Mouse (Mus musculus): ENCODE results near the gene Gm973. TPM values are rescaled to one million over a fixed set of nuclear protein-coding genes. Genes with fewer than 3 reads are reported as not detected.

Gene Gm973
- total and polyA plus RNA-seq, 3 experiments: 2.3 to 14.9 (median 7.6) TPM

DNA sequence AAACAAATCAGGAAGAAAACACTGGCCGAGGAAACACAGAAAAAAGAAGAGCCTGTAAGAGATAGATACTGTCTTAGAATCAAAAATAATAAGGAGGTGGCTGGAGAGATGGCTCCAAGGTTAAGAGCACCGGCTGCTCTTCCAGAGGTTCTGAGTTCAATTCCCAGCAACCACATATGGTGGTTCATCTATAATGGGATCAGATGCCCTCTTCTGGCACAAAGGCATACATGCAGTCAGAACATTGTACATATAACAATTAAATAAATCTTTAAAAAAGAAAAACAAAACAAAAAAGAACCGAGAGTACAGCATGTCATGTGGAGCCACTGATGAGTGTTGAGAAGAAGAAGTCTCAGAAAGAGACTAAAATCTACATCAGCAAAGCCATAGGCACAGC is 64.8 kb downstream of the Gm973 start:
- Histone ChIP-seq H3K79me2 (replicated peaks; ENCODE audit: control insufficient read depth, extremely low read depth, insufficient read depth, poor library complexity, severe bottlenecking) (no peaks in the 10 kb centered on the region), H3K36me3 (replicated peaks in 1 of 2; ENCODE audit: control insufficient read depth in 1 of 2, insufficient read depth in 1 of 2, low read length in 1 of 2) (no peaks in the 10 kb centered on the region), H3K4me3 (replicated peaks in 1 of 3; ENCODE audit: low read depth in 2 of 3, low read length in 2 of 3, poor library complexity in 1 of 3) (no peak overlapping the region), H3K4me1 (ENCODE audit: control insufficient read depth in 1 of 2, insufficient read depth in 2 of 2) (peaks cover 7 to 34% of the 10 kb centered on the region in 2 experiments), H3K9ac (ENCODE audit: insufficient read depth, low read depth) (no peak overlapping the region), H3K27ac (ENCODE audit: insufficient read depth, low read depth) (no peak overlapping the region), H3K4me2 (ENCODE audit: insufficient read depth, low read depth, poor library complexity, severe bottlenecking) (no peak overlapping the region), H3K27me3 (replicated peaks) (no peaks in the 10 kb centered on the region), H3K9me3 (replicated peaks; ENCODE audit: low read length) (no peaks in the 10 kb centered on the region)
- dilution Hi-C loops (cut with MboI; ENCODE audit: extremely low pct_ligation_motif_present, extremely low pct_unique_long_range_greater_than_20kb, low sequenced_read_pairs) (no loop called here), in situ Hi-C loops (cut with MboI; ENCODE audit: low pct_ligation_motif_present, low pct_unique_long_range_greater_than_20kb, low sequenced_read_pairs) (no loop called here)
- TF ChIP-seq ZC3H11A (IDR thresholded peaks at IDR 0.05; ENCODE audit: low read depth, low read length): no peak
- no peak for TF ChIP-seq E2F4 (IDR thresholded peaks at IDR 0.05; ENCODE audit: insufficient replicate concordance, low read depth, low read length)
- TF ChIP-seq POLR2A (IDR thresholded peaks at IDR 0.05; ENCODE audit: low read depth, low read length): no peak
- TF ChIP-seq RAD21 (IDR thresholded peaks at IDR 0.05; ENCODE audit: low read depth, low read length): peak; percentile 18
- no peak for TF ChIP-seq CHD2 (IDR thresholded peaks at IDR 0.05; ENCODE audit: low read length)
- no peak for TF ChIP-seq ELF1 (IDR thresholded peaks at IDR 0.05; ENCODE audit: low read depth, low read length)
- no peak for TF ChIP-seq USF1 (IDR thresholded peaks at IDR 0.05; ENCODE audit: low read depth, low read length)
- no peak for TF ChIP-seq CHD1 (IDR thresholded peaks at IDR 0.05; ENCODE audit: low read depth, low read length)
- TF ChIP-seq HCFC1 (IDR thresholded peaks at IDR 0.05; ENCODE audit: low read depth, low read length): no peak
- TF ChIP-seq MAZ (IDR thresholded peaks at IDR 0.05; ENCODE audit: low read depth, low read length): no peak
- no peak for TF ChIP-seq TBP (conservative IDR thresholded peaks at IDR 0.05; ENCODE audit: low read depth, low read length)
- TF ChIP-seq PAX5 (IDR thresholded peaks at IDR 0.05; ENCODE audit: low read length): no peak
- TF ChIP-seq MYC (IDR thresholded peaks at IDR 0.05; ENCODE audit: low read depth, low read length): no peak
- no peak for TF ChIP-seq MXI1 (IDR thresholded peaks at IDR 0.05; ENCODE audit: low read depth, low read length)
- TF ChIP-seq EP300 (IDR thresholded peaks at IDR 0.05; ENCODE audit: low read length): no peak
- peak in 1 of 2 experiments; percentile 41; a peak in 2 of 4 replicates for TF ChIP-seq CTCF (conservative IDR thresholded peaks at IDR 0.05 in 1 of 2, IDR thresholded peaks at IDR 0.05 in 1 of 2; ENCODE audit: low read depth in 2 of 2, low read length in 2 of 2)
- no peak for TF ChIP-seq UBTF (IDR thresholded peaks at IDR 0.05; ENCODE audit: low read depth, low read length)
- TF ChIP-seq SMC3 (IDR thresholded peaks at IDR 0.05; ENCODE audit: low read depth, low read length): peak; percentile 25
- no peak for TF ChIP-seq RCOR1 (conservative IDR thresholded peaks at IDR 0.05; ENCODE audit: low read depth, low read length)
- TF ChIP-seq BHLHE40 (IDR thresholded peaks at IDR 0.05; ENCODE audit: low read depth, low read length): no peak
- no peak for TF ChIP-seq GABPA (IDR thresholded peaks at IDR 0.05; ENCODE audit: insufficient replicate concordance, low read depth, low read length)
- DNase-seq (ENCODE audit: extremely low read depth): no peak

DNA sequence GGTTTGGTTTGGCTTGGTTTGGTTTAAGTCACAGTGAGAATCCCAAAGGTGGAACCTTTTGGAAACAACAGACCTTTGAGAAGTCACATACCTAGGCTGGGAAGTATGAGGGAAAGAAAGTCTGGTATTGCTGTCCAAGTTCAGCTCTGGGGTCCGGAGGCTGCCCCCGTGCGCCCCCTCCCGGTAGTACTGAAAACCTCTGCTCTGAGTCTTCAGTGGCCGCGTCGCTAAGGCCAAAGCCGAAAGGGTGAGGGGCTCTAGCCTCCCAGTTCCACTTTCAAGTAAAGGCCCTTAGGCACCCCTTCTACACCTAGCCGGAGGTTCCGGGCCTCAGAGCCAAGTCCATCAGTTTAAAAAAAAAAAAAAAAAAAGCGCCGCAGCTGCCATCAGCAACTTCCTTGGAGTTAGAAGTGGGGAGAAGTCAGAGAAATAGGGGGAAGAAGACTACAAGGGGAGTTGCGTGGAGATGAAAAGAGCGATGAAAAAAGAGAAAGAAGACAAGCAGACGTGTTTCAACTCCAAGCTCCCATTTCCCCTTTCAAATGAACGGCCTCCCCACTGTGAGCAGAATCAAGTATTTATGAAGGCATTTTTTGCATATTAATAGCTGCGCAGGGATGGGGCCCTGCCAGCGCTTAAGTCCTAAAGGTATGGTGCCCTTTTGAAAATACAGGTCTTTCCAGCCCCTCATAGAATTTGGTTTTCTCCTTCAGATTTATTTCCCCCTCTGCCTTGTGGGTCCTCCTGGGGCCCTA is 68.8 kb downstream of the Gm973 start:
- dilution Hi-C loops (cut with MboI; ENCODE audit: extremely low pct_ligation_motif_present, extremely low pct_unique_long_range_greater_than_20kb, low sequenced_read_pairs) (no loop called here), in situ Hi-C loops (cut with MboI; ENCODE audit: low pct_ligation_motif_present, low pct_unique_long_range_greater_than_20kb, low sequenced_read_pairs) (no loop called here)
- Histone ChIP-seq H3K36me3 (replicated peaks in 1 of 2; ENCODE audit: control insufficient read depth in 1 of 2, insufficient read depth in 1 of 2, low read length in 1 of 2) (no peaks in the 10 kb centered on the region), H3K4me3 (replicated peaks in 1 of 3; ENCODE audit: low read depth in 2 of 3, low read length in 2 of 3, poor library complexity in 1 of 3) (peak overlapping the region in 1 of 3 experiments; percentile 38), H3K27me3 (replicated peaks) (no peaks in the 10 kb centered on the region), H3K9me3 (replicated peaks; ENCODE audit: low read length) (no peaks in the 10 kb centered on the region), H3K27ac (ENCODE audit: insufficient read depth, low read depth) (no peak overlapping the region), H3K79me2 (replicated peaks; ENCODE audit: control insufficient read depth, extremely low read depth, insufficient read depth, poor library complexity, severe bottlenecking) (no peaks in the 10 kb centered on the region), H3K4me1 (ENCODE audit: control insufficient read depth in 1 of 2, insufficient read depth in 2 of 2) (peaks cover 5 to 20% of the 10 kb centered on the region in 2 experiments), H3K4me2 (ENCODE audit: insufficient read depth, low read depth, poor library complexity, severe bottlenecking) (peak overlapping the region; percentile 52), H3K9ac (ENCODE audit: insufficient read depth, low read depth) (peak overlapping the region; percentile 64)
- peak; percentile 65 for DNase-seq (ENCODE audit: extremely low read depth)
- TF ChIP-seq SIN3A (IDR thresholded peaks at IDR 0.05; ENCODE audit: low read length): no peak
- no peak for TF ChIP-seq ZMIZ1 (IDR thresholded peaks at IDR 0.05; ENCODE audit: low read depth, low read length)
- no peak for TF ChIP-seq NELFE (IDR thresholded peaks at IDR 0.05; ENCODE audit: low read depth, low read length)
- no peak for TF ChIP-seq E2F4 (IDR thresholded peaks at IDR 0.05; ENCODE audit: insufficient replicate concordance, low read depth, low read length)
- no peak for TF ChIP-seq PAX5 (IDR thresholded peaks at IDR 0.05; ENCODE audit: low read length)
- no peak for TF ChIP-seq ZKSCAN1 (IDR thresholded peaks at IDR 0.05; ENCODE audit: borderline replicate concordance, low read depth, low read length)
- TF ChIP-seq POLR2A (IDR thresholded peaks at IDR 0.05; ENCODE audit: low read depth, low read length): peak; percentile 31; the same call in 1 of the 2 replicates
- peak; percentile 68 for TF ChIP-seq IRF4 (IDR thresholded peaks at IDR 0.05; ENCODE audit: low read depth, low read length)
- TF ChIP-seq RAD21 (IDR thresholded peaks at IDR 0.05; ENCODE audit: low read depth, low read length): peak; percentile 76
- TF ChIP-seq MAFK (IDR thresholded peaks at IDR 0.05; ENCODE audit: insufficient replicate concordance, low read length): no peak
- TF ChIP-seq TCF12 (IDR thresholded peaks at IDR 0.05; ENCODE audit: low read depth, low read length): 0 out of 2 replicates have a peak, but pooled peaks have one; percentile 14
- TF ChIP-seq MXI1 (IDR thresholded peaks at IDR 0.05; ENCODE audit: low read depth, low read length): no peak
- TF ChIP-seq JUND (conservative IDR thresholded peaks at IDR 0.05; ENCODE audit: low read depth, low read length): no peak
- TF ChIP-seq TBP (conservative IDR thresholded peaks at IDR 0.05; ENCODE audit: low read depth, low read length): no peak
- no peak for TF ChIP-seq KAT2A (IDR thresholded peaks at IDR 0.05; ENCODE audit: insufficient replicate concordance, low read length)
- peak; percentile 28 to 86; a peak in 3 of 4 replicates for TF ChIP-seq CTCF (conservative IDR thresholded peaks at IDR 0.05 in 1 of 2, IDR thresholded peaks at IDR 0.05 in 1 of 2; ENCODE audit: low read depth in 2 of 2, low read length in 2 of 2)
- no peak for TF ChIP-seq NRF1 (IDR thresholded peaks at IDR 0.05; ENCODE audit: low read depth, low read length)
- TF ChIP-seq CHD1 (IDR thresholded peaks at IDR 0.05; ENCODE audit: low read depth, low read length): no peak

Data from CH12.LX (cell line).